Comparison of ENCODE assay signal across 8 mouse cellular contexts in the genomic region with DNA sequence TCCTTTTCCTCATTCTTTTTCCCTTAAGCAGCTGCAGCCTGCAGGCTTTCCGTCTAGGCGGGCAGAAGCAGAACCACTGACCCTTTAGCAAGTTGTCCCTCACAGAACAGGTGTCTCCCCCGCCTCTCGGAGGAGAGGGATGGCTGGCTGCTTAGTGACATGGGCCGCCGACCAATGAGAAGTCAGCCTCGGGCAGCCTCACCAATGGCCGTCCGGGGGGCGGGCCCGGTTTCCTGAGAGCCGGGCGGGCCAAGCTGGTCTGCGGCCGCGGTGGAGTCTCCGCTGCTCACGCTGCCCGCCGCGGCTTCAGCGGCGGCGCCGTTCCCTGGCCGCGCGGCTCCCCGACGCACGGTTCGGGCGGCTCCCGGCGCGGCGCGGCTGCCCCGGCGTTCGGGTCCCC. TPM values are rescaled to one million over a fixed set of nuclear protein-coding genes. Genes with fewer than 3 reads are reported as not detected.
DNase-seq lines count a peak whose midpoint lies in the region; ATAC-seq and TF ChIP-seq lines count a peak whose summit lies in the region.

A gene (plus strand): TSS at position 270 of the 400 bp plus-strand sequence.

- no peaks in the 10 kb centered on the region for H3K9me3 ChIP-seq in CH12.LX (replicated peaks; ENCODE audit: low read length)
- H3K9me3 ChIP-seq in forebrain, embryonic 10.5 days = no peaks in the 10 kb centered on the region
- no peaks in the 10 kb centered on the region for H3K9me3 ChIP-seq in heart, embryonic 15.5 days (replicated peaks)
- H3K9me3 ChIP-seq in liver, embryonic 13.5 days (replicated peaks) = no peaks in the 10 kb centered on the region
- H3K9me3 ChIP-seq in stomach, embryonic 14.5 days (ENCODE audit: control insufficient read depth, low read depth, low read length) = no peaks in the 10 kb centered on the region

- peak; percentile 75 for DNase-seq in CH12.LX (ENCODE audit: extremely low read depth)
- DNase-seq in c-Kit-positive CD71-negative TER-119-negative erythroid progenitor cells, embryonic 14.5 days (ENCODE audit: low read depth) = peak; percentile 73
- DNase-seq in forebrain, embryonic 10.5 days (ENCODE audit: extremely low spot score, low spot score) = peak; percentile 94
- DNase-seq in kidney, postnatal 25 days = peak; percentile 97 to 99
- peak; percentile 92 for DNase-seq in liver, embryonic 13.5 days
- peak; percentile 73 to 74 for DNase-seq in natural killer cell, adult 2 months (ENCODE audit: low spot score in 2 of 2)

- TF ChIP-seq EP300 in CH12.LX (IDR thresholded peaks at IDR 0.05; ENCODE audit: low read length) = no peak

- TF ChIP-seq RAD21 in CH12.LX (IDR thresholded peaks at IDR 0.05; ENCODE audit: low read depth, low read length) = no peak

- no peak within 1 kb of the TSS for H3K27ac ChIP-seq in CH12.LX (ENCODE audit: insufficient read depth, low read depth)
- peak within 1 kb of the TSS; percentile 91 for H3K27ac ChIP-seq in forebrain, embryonic 10.5 days
- H3K27ac ChIP-seq in heart, embryonic 15.5 days = no peak within 1 kb of the TSS
- peak within 1 kb of the TSS; percentile 99 for H3K27ac ChIP-seq in liver, embryonic 13.5 days
- no peak within 1 kb of the TSS for H3K27ac ChIP-seq in stomach, embryonic 14.5 days (ENCODE audit: low read length)

- H3K27me3 ChIP-seq in CH12.LX (replicated peaks) = peaks cover 32% of the 10 kb centered on the region
- peaks cover 58% of the 10 kb centered on the region for H3K27me3 ChIP-seq in forebrain, embryonic 10.5 days (ENCODE audit: poor library complexity, severe bottlenecking)
- peaks cover 34% of the 10 kb centered on the region for H3K27me3 ChIP-seq in heart, embryonic 15.5 days
- H3K27me3 ChIP-seq in liver, embryonic 13.5 days = peaks cover 44% of the 10 kb centered on the region
- no peaks in the 10 kb centered on the region for H3K27me3 ChIP-seq in stomach, embryonic 14.5 days (ENCODE audit: control insufficient read depth, insufficient read depth, low read length)

- peaks cover 0 to 2% of the 10 kb centered on the region in 2 experiments for H3K36me3 ChIP-seq in CH12.LX (replicated peaks in 1 of 2; ENCODE audit: control insufficient read depth in 1 of 2, insufficient read depth in 1 of 2, low read length in 1 of 2)
- H3K36me3 ChIP-seq in forebrain, embryonic 10.5 days (replicated peaks) = no peaks in the 10 kb centered on the region
- no peaks in the 10 kb centered on the region for H3K36me3 ChIP-seq in heart, embryonic 15.5 days
- peaks cover 9% of the 10 kb centered on the region for H3K36me3 ChIP-seq in liver, embryonic 13.5 days
- no peaks in the 10 kb centered on the region for H3K36me3 ChIP-seq in stomach, embryonic 14.5 days (ENCODE audit: control insufficient read depth, insufficient read depth, low read length)

- no peak for TF ChIP-seq CTCF in CH12.LX (conservative IDR thresholded peaks at IDR 0.05 in 1 of 2, IDR thresholded peaks at IDR 0.05 in 1 of 2; ENCODE audit: low read depth in 2 of 2, low read length in 2 of 2)

- H3K4me2 ChIP-seq in CH12.LX (ENCODE audit: insufficient read depth, low read depth, poor library complexity, severe bottlenecking) = peak within 1 kb of the TSS; percentile 84
- peak within 1 kb of the TSS; percentile 98 for H3K4me2 ChIP-seq in heart, embryonic 15.5 days
- H3K4me2 ChIP-seq in liver, embryonic 13.5 days = peak within 1 kb of the TSS; percentile 87
- peak within 1 kb of the TSS; percentile 97 for H3K4me2 ChIP-seq in stomach, embryonic 14.5 days (replicated peaks; ENCODE audit: low read depth, low read length)

- peak; percentile 27; the same call in 1 of the 2 replicates for TF ChIP-seq POLR2A in CH12.LX (IDR thresholded peaks at IDR 0.05; ENCODE audit: low read depth, low read length)

- peak within 1 kb of the TSS; percentile 54 to 90 (median 82) for H3K4me3 ChIP-seq in CH12.LX (replicated peaks in 1 of 3; ENCODE audit: low read depth in 2 of 3, low read length in 2 of 3, poor library complexity in 1 of 3)
- peak within 1 kb of the TSS; percentile 90 for H3K4me3 ChIP-seq in forebrain, embryonic 10.5 days
- H3K4me3 ChIP-seq in heart, embryonic 15.5 days = peak within 1 kb of the TSS; percentile 76
- H3K4me3 ChIP-seq in liver, embryonic 13.5 days (replicated peaks) = peak within 1 kb of the TSS; percentile 97
- H3K4me3 ChIP-seq in stomach, embryonic 14.5 days (ENCODE audit: low read depth, low read length) = peak within 1 kb of the TSS; percentile 63

- H3K9ac ChIP-seq in CH12.LX (ENCODE audit: insufficient read depth, low read depth) = peak within 1 kb of the TSS; percentile 61
- peak within 1 kb of the TSS; percentile 76 for H3K9ac ChIP-seq in heart, embryonic 15.5 days
- H3K9ac ChIP-seq in liver, embryonic 13.5 days = peak within 1 kb of the TSS; percentile 100
- H3K9ac ChIP-seq in stomach, embryonic 14.5 days (replicated peaks; ENCODE audit: low read depth, low read length) = peak within 1 kb of the TSS; percentile 53; the same call in 1 of the 2 replicates

- ATAC-seq in heart, embryonic 15.5 days (replicated peaks; ENCODE audit: insufficient number of reproducible peaks, insufficient read depth, low FRiP score, low read depth) = peak; percentile 97
- ATAC-seq in liver, embryonic 13.5 days (ENCODE audit: low read depth) = peak; percentile 79
- ATAC-seq in stomach, embryonic 14.5 days (ENCODE audit: insufficient number of reproducible peaks, insufficient read depth, low FRiP score, low read depth) = peak; percentile 98

- in situ Hi-C loops in CH12.LX (cut with MboI; ENCODE audit: low pct_ligation_motif_present, low pct_unique_long_range_greater_than_20kb, low sequenced_read_pairs) = no loop called here

- dilution Hi-C loops in CH12.LX (cut with MboI; ENCODE audit: extremely low pct_ligation_motif_present, extremely low pct_unique_long_range_greater_than_20kb, low sequenced_read_pairs) = no loop called here

- under 1% methylated on average over 41 of the region's 41 CpGs for whole genome bisulfite sequencing in forebrain, embryonic 10.5 days
- under 1% methylated on average over 41 of the region's 41 CpGs for WGBS in heart, embryonic 15.5 days
- WGBS in liver, embryonic 13.5 days (ENCODE audit: insufficient replicate concordance) = 0% methylated on average over 40 of the region's 41 CpGs
- WGBS in stomach, embryonic 14.5 days = under 1% methylated on average over 34 of the region's 41 CpGs

- no peaks in the 10 kb centered on the region for H3K79me2 ChIP-seq in CH12.LX (replicated peaks; ENCODE audit: control insufficient read depth, extremely low read depth, insufficient read depth, poor library complexity, severe bottlenecking)

- H3K4me1 ChIP-seq in CH12.LX (ENCODE audit: control insufficient read depth in 1 of 2, insufficient read depth in 2 of 2) = peaks cover 0 to 34% of the 10 kb centered on the region in 2 experiments; a peak in 2 of 4 replicates
- H3K4me1 ChIP-seq in forebrain, embryonic 10.5 days = peaks cover 40% of the 10 kb centered on the region
- peaks cover 13% of the 10 kb centered on the region for H3K4me1 ChIP-seq in heart, embryonic 15.5 days (replicated peaks)
- peaks cover 50% of the 10 kb centered on the region for H3K4me1 ChIP-seq in liver, embryonic 13.5 days (replicated peaks)
- H3K4me1 ChIP-seq in stomach, embryonic 14.5 days (ENCODE audit: control insufficient read depth, insufficient read depth, low read length) = 0 out of 2 replicates have a peak, but pooled peaks cover 5% of the 10 kb centered on the region

TF ChIP-seq in CH12.LX, 34 proteins besides CTCF, POLR2A, EP300 and RAD21:
- TF ChIP-seq MAX (IDR thresholded peaks at IDR 0.05; ENCODE audit: low read length) (0 out of 2 replicates have a peak, but pooled peaks have one; percentile 31), CHD1 (IDR thresholded peaks at IDR 0.05; ENCODE audit: low read depth, low read length) (no peak), JUN (IDR thresholded peaks at IDR 0.05; ENCODE audit: insufficient read depth, low read depth, low read length) (no peak), KAT2A (IDR thresholded peaks at IDR 0.05; ENCODE audit: insufficient replicate concordance, low read length) (no peak), UBTF (IDR thresholded peaks at IDR 0.05; ENCODE audit: low read depth, low read length) (0 out of 2 replicates have a peak, but pooled peaks have one; percentile 39), JUND (conservative IDR thresholded peaks at IDR 0.05; ENCODE audit: low read depth, low read length) (no peak), ETS1 (conservative IDR thresholded peaks at IDR 0.05; ENCODE audit: low read depth, low read length) (no peak), POLR2AphosphoS2 (IDR thresholded peaks at IDR 0.05; ENCODE audit: low read depth, low read length) (no peak), MAZ (IDR thresholded peaks at IDR 0.05; ENCODE audit: low read depth, low read length) (0 out of 2 replicates have a peak, but pooled peaks have one; percentile 68), TBP (conservative IDR thresholded peaks at IDR 0.05; ENCODE audit: low read depth, low read length) (no peak), ZMIZ1 (IDR thresholded peaks at IDR 0.05; ENCODE audit: low read depth, low read length) (peak; percentile 31; the same call in 1 of the 2 replicates), ELF1 (IDR thresholded peaks at IDR 0.05; ENCODE audit: low read depth, low read length) (peak; percentile 31; the same call in 1 of the 2 replicates), MEF2A (IDR thresholded peaks at IDR 0.05; ENCODE audit: borderline replicate concordance, low read depth, low read length) (no peak), TCF12 (IDR thresholded peaks at IDR 0.05; ENCODE audit: low read depth, low read length) (peak; percentile 38; the same call in 1 of the 2 replicates), MAFK (IDR thresholded peaks at IDR 0.05; ENCODE audit: insufficient replicate concordance, low read length) (no peak), NRF1 (IDR thresholded peaks at IDR 0.05; ENCODE audit: low read depth, low read length) (peak; percentile 43; the same call in 1 of the 2 replicates), IRF4 (IDR thresholded peaks at IDR 0.05; ENCODE audit: low read depth, low read length) (peak; percentile 10; the same call in 1 of the 2 replicates), NELFE (IDR thresholded peaks at IDR 0.05; ENCODE audit: low read depth, low read length) (no peak), SIN3A (IDR thresholded peaks at IDR 0.05; ENCODE audit: low read length) (peak; percentile 65; the same call in 1 of the 2 replicates), CHD2 (IDR thresholded peaks at IDR 0.05; ENCODE audit: low read length) (peak; percentile 86)

RNA-seq across cellular contexts. Expression of the gene that starts here (rescaled TPM):
- total RNA-seq in CH12.LX (2012; rRNA removed) = 8.7 and 12.2 TPM in 2 replicates
- total RNA-seq in CH12.LX (2014; rRNA removed) = 8.5 TPM in 2 replicates
- 10.4 and 11.2 TPM in 2 replicates for polyA plus RNA-seq in CH12.LX (2012; ENCODE audit: insufficient read length, low read depth)
- polyA plus RNA-seq in forebrain, embryonic 10.5 days (2016; fragmentation: Nextera tagmentation; extraction: Ambion mirVana) = 11.5 and 13.3 TPM in 2 replicates
- polyA plus RNA-seq in heart, embryonic 15.5 days (2015; fragmentation: Nextera tagmentation; extraction: Ambion mirVana) = 3.8 and 5.9 TPM in 2 replicates
- 150 and 164 TPM in 2 replicates for polyA plus RNA-seq in liver, embryonic 13.5 days (2015; fragmentation: Nextera tagmentation; extraction: Ambion mirVana)
- polyA plus RNA-seq in stomach, embryonic 14.5 days (2014; fragmentation: Nextera tagmentation; extraction: Ambion mirVana) = 2.2 and 2.3 TPM in 2 replicates

Comparison
In these comparisons a context has a peak if more than half of its experiments do, and no peak if none do; other contexts are left out.
1. RNA of the gene that starts here (polyA plus RNA-seq): 150 to 164 TPM in liver, embryonic 13.5 days; 11.5 to 13.3 TPM in forebrain, embryonic 10.5 days, 10.4 to 11.2 TPM in CH12.LX, 3.8 to 5.9 TPM in heart, embryonic 15.5 days and 2.2 to 2.3 TPM in stomach, embryonic 14.5 days; every median in the first group is over 10 times any median in the second.
2. H3K27ac ChIP-seq: peak in forebrain, embryonic 10.5 days (single experiment) and liver, embryonic 13.5 days (single experiment); none in CH12.LX (single experiment), heart, embryonic 15.5 days (single experiment) and stomach, embryonic 14.5 days (single experiment).
3. Peak in every context shown above with its lines, with median percentiles within 50 percentile points of each other: DNase-seq, H3K4me2 ChIP-seq, H3K4me3 ChIP-seq, H3K9ac ChIP-seq and ATAC-seq.